Mouse (Mus musculus): Measurements from ENCODE around the gene Pkd1. TPM values are rescaled to one million over a fixed set of nuclear protein-coding genes. Genes with fewer than 3 reads are reported as not detected.

Gene Pkd1
- polyA plus RNA-seq, 1 experiment from 2014 or later = 14.7 TPM

- peaks cover 28% of the 10 kb centered on the region for H3K4me1 ChIP-seq
- no peak overlapping the region for H3K27ac ChIP-seq (replicated peaks)
- H3K4me3 ChIP-seq = no peak overlapping the region
- DNase-seq (ENCODE audit: low spot score) = no peak
- H3K9me3 ChIP-seq (replicated peaks) = no peaks in the 10 kb centered on the region
- WGBS = 93% methylated on average over 5 of the region's 5 CpGs
- H3K36me3 ChIP-seq = peaks cover 19% of the 10 kb centered on the region
- H3K27me3 ChIP-seq (ENCODE audit: low read depth, poor library complexity, severe bottlenecking) = no peaks in the 10 kb centered on the region
These were observed 10.8 kb downstream of the Pkd1 start for GRCm38 (mm10) chr17:24560301-24561028.

- Histone ChIP-seq H3K27ac (replicated peaks) (no peak overlapping the region), H3K4me1 (peaks cover 28% of the 10 kb centered on the region), H3K27me3 (ENCODE audit: low read depth, poor library complexity, severe bottlenecking) (no peaks in the 10 kb centered on the region), H3K36me3 (peaks cover 31% of the 10 kb centered on the region), H3K9me3 (replicated peaks) (no peaks in the 10 kb centered on the region), H3K4me3 (no peak overlapping the region)
- 90% methylated on average over 2 of the region's 2 CpGs for whole genome bisulfite sequencing
- DNase-seq (ENCODE audit: low spot score) = no peak
These were observed 12.0 kb downstream of the Pkd1 start for GRCm38 (mm10) chr17:24561592-24561991.

- Histone ChIP-seq H3K36me3 (peaks cover 41% of the 10 kb centered on the region), H3K27me3 (ENCODE audit: low read depth, poor library complexity, severe bottlenecking) (no peaks in the 10 kb centered on the region), H3K4me3 (no peak overlapping the region), H3K27ac (replicated peaks) (no peak overlapping the region), H3K9me3 (replicated peaks) (no peaks in the 10 kb centered on the region), H3K4me1 (peaks cover 10% of the 10 kb centered on the region)
- no peak for DNase-seq (ENCODE audit: low spot score)
- WGBS = 85% methylated on average over 5 of the region's 5 CpGs
These were observed 14.0 kb downstream of the Pkd1 start for GRCm38 (mm10) chr17:24563638-24564037.

GRCm38 (mm10) chr17:24564422-24564821 lies 14.8 kb downstream of the Pkd1 start:
- no peak overlapping the region for H3K4me3 ChIP-seq
- no peaks in the 10 kb centered on the region for H3K27me3 ChIP-seq (ENCODE audit: low read depth, poor library complexity, severe bottlenecking)
- WGBS = 88% methylated on average over 4 of the region's 4 CpGs
- no peaks in the 10 kb centered on the region for H3K9me3 ChIP-seq (replicated peaks)
- H3K36me3 ChIP-seq = peaks cover 49% of the 10 kb centered on the region
- peaks cover 2% of the 10 kb centered on the region for H3K4me1 ChIP-seq
- no peak overlapping the region for H3K27ac ChIP-seq (replicated peaks)
- DNase-seq (ENCODE audit: low spot score) = no peak

- Histone ChIP-seq H3K4me3 (no peak overlapping the region), H3K4me1 (no peaks in the 10 kb centered on the region), H3K27ac (replicated peaks) (no peak overlapping the region), H3K27me3 (ENCODE audit: low read depth, poor library complexity, severe bottlenecking) (no peaks in the 10 kb centered on the region), H3K9me3 (replicated peaks) (no peaks in the 10 kb centered on the region), H3K36me3 (peaks cover 56% of the 10 kb centered on the region)
- no peak for DNase-seq (ENCODE audit: low spot score)
- 91% methylated on average over 3 of the region's 3 CpGs for WGBS
These were observed 15.5 kb downstream of the Pkd1 start for GRCm38 (mm10) chr17:24565092-24565491.

- peaks cover 62% of the 10 kb centered on the region for H3K36me3 ChIP-seq
- no peaks in the 10 kb centered on the region for H3K27me3 ChIP-seq (ENCODE audit: low read depth, poor library complexity, severe bottlenecking)
- no peaks in the 10 kb centered on the region for H3K9me3 ChIP-seq (replicated peaks)
- WGBS = 80% methylated on average over 3 of the region's 3 CpGs
- no peaks in the 10 kb centered on the region for H3K4me1 ChIP-seq
- no peak for DNase-seq (ENCODE audit: low spot score)
- H3K27ac ChIP-seq (replicated peaks) = no peak overlapping the region
- H3K4me3 ChIP-seq = no peak overlapping the region
These were observed 16.2 kb downstream of the Pkd1 start for GRCm38 (mm10) chr17:24565792-24566191.

GRCm38 (mm10) chr17:24567034-24567779 lies 17.6 kb downstream of the Pkd1 start:
- DNase-seq (ENCODE audit: low spot score) = no peak
- Histone ChIP-seq H3K27ac (replicated peaks) (no peak overlapping the region), H3K9me3 (replicated peaks) (no peaks in the 10 kb centered on the region), H3K36me3 (peaks cover 76% of the 10 kb centered on the region), H3K4me1 (no peaks in the 10 kb centered on the region), H3K27me3 (ENCODE audit: low read depth, poor library complexity, severe bottlenecking) (no peaks in the 10 kb centered on the region), H3K4me3 (no peak overlapping the region)
- WGBS = 83% methylated on average over 8 of the region's 8 CpGs

- Histone ChIP-seq H3K27ac (replicated peaks) (no peak overlapping the region), H3K4me1 (no peaks in the 10 kb centered on the region), H3K4me3 (no peak overlapping the region), H3K36me3 (peaks cover 97% of the 10 kb centered on the region), H3K9me3 (replicated peaks) (no peaks in the 10 kb centered on the region), H3K27me3 (ENCODE audit: low read depth, poor library complexity, severe bottlenecking) (no peaks in the 10 kb centered on the region)
- 85% methylated on average over 4 of the region's 4 CpGs for WGBS
- DNase-seq (ENCODE audit: low spot score) = no peak
These were observed 20.2 kb downstream of the Pkd1 start for GRCm38 (mm10) chr17:24569837-24570236.

GRCm38 (mm10) chr17:24572651-24573245 lies 23.1 kb downstream of the Pkd1 start:
- H3K27me3 ChIP-seq (ENCODE audit: low read depth, poor library complexity, severe bottlenecking) = no peaks in the 10 kb centered on the region
- no peaks in the 10 kb centered on the region for H3K4me1 ChIP-seq
- H3K27ac ChIP-seq (replicated peaks) = no peak overlapping the region
- H3K9me3 ChIP-seq (replicated peaks) = no peaks in the 10 kb centered on the region
- H3K4me3 ChIP-seq = no peak overlapping the region
- H3K36me3 ChIP-seq = peaks cover 96% of the 10 kb centered on the region
- DNase-seq (ENCODE audit: low spot score) = no peak
- WGBS = 96% methylated on average over 12 of the region's 12 CpGs

- Histone ChIP-seq H3K36me3 (peaks cover 97% of the 10 kb centered on the region), H3K4me1 (no peaks in the 10 kb centered on the region), H3K27ac (replicated peaks) (no peak overlapping the region), H3K9me3 (replicated peaks) (no peaks in the 10 kb centered on the region), H3K27me3 (ENCODE audit: low read depth, poor library complexity, severe bottlenecking) (no peaks in the 10 kb centered on the region), H3K4me3 (no peak overlapping the region)
- 95% methylated on average over 9 of the region's 9 CpGs for WGBS
- DNase-seq (ENCODE audit: low spot score) = no peak
These were observed 24.2 kb downstream of the Pkd1 start for GRCm38 (mm10) chr17:24573811-24574210.

- Histone ChIP-seq H3K9me3 (replicated peaks) (no peaks in the 10 kb centered on the region), H3K36me3 (peaks cover 95% of the 10 kb centered on the region), H3K4me1 (no peaks in the 10 kb centered on the region), H3K27me3 (ENCODE audit: low read depth, poor library complexity, severe bottlenecking) (no peaks in the 10 kb centered on the region), H3K27ac (replicated peaks) (no peak overlapping the region), H3K4me3 (no peak overlapping the region)
- no peak for DNase-seq (ENCODE audit: low spot score)
- WGBS = 96% methylated on average over 3 of the region's 3 CpGs
These were observed 29.9 kb downstream of the Pkd1 start for GRCm38 (mm10) chr17:24579532-24579931.

- peaks cover 93% of the 10 kb centered on the region for H3K36me3 ChIP-seq
- no peak overlapping the region for H3K27ac ChIP-seq (replicated peaks)
- no peaks in the 10 kb centered on the region for H3K9me3 ChIP-seq (replicated peaks)
- DNase-seq (ENCODE audit: low spot score) = no peak
- no peak overlapping the region for H3K4me3 ChIP-seq
- 92% methylated on average over 2 of the region's 2 CpGs for WGBS
- H3K4me1 ChIP-seq = no peaks in the 10 kb centered on the region
- H3K27me3 ChIP-seq (ENCODE audit: low read depth, poor library complexity, severe bottlenecking) = no peaks in the 10 kb centered on the region
These were observed 30.7 kb downstream of the Pkd1 start for GRCm38 (mm10) chr17:24580287-24580686.

All from midbrain, embryonic 10.5 days (tissue).